ENCODE assay signal across 12 mouse cellular contexts in the genomic region with DNA sequence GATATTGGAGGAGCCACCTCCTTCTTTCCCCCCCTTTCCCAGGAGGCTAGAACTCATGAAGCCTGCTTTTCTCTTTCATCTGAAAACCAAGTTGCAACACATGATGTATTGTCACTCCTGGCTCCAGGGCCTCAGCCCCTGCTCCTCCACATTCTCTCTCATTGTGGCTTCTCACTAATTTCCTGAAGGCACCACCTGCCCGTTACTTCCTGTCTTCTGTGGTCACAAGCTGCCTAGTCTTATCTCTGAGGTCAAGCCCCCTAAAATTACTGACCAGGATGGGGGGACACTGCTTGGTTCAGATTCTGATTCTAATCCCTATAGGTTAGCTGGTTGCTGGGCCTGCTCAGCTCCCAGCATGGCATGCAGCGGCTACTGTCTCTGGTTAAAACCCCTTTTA. TPM values are rescaled to one million over a fixed set of nuclear protein-coding genes. Genes with fewer than 3 reads are reported as not detected.
A peak's percentile ranks its signal among the peaks of the same experiment; 100 is the strongest.
DNase-seq lines count a peak whose midpoint lies in the region; ATAC-seq and TF ChIP-seq lines count a peak whose summit lies in the region.
"Had no signal": no experiment of that assay in that cellular context is flagged by ENCODE, and none has a peak within 500 bp of the region (broad histone marks: within the 10 kb centered on the region; RNA-seq: fewer than 3 reads in every experiment).

No protein-coding gene starts in this region.

- no peaks in the 10 kb centered on the region; the same call in 1 of the 2 replicates for H3K9me3 ChIP-seq in forebrain, embryonic 13.5 days (replicated peaks)
- no peaks in the 10 kb centered on the region for H3K9me3 ChIP-seq in midbrain, embryonic 13.5 days
- H3K9me3 ChIP-seq: kidney, embryonic 15.5 days had no signal

- no peak overlapping the region for H3K4me2 ChIP-seq in forebrain, embryonic 13.5 days
- no peak overlapping the region for H3K4me2 ChIP-seq in midbrain, embryonic 13.5 days (replicated peaks)
- H3K4me2 ChIP-seq: kidney, embryonic 15.5 days had no signal

- H3K27ac ChIP-seq in left cerebral cortex, adult 2 months = 0 out of 2 replicates have a peak overlapping the region, but pooled peaks have one; percentile 36
- H3K27ac ChIP-seq in forebrain, embryonic 13.5 days = peak overlapping the region; percentile 49
- peak overlapping the region; percentile 62 for H3K27ac ChIP-seq in midbrain, embryonic 13.5 days
- H3K27ac ChIP-seq: heart, adult 2 months; kidney, embryonic 15.5 days had no signal

- peaks cover 7% of the 10 kb centered on the region for H3K4me1 ChIP-seq in forebrain, embryonic 13.5 days
- H3K4me1 ChIP-seq in midbrain, embryonic 13.5 days (replicated peaks) = peaks cover 14% of the 10 kb centered on the region
- H3K4me1 ChIP-seq: kidney, embryonic 15.5 days had no signal

- WGBS in forebrain, embryonic 13.5 days = 68% methylated on average over 2 of the region's 2 CpGs
- WGBS in midbrain, embryonic 13.5 days = 63% methylated on average over 2 of the region's 2 CpGs

- H3K4me3 ChIP-seq in left cerebral cortex, adult 2 months = no peak overlapping the region
- H3K4me3 ChIP-seq in forebrain, embryonic 13.5 days = no peak overlapping the region
- no peak overlapping the region for H3K4me3 ChIP-seq in midbrain, embryonic 13.5 days (replicated peaks)
- H3K4me3 ChIP-seq: heart, adult 2 months; kidney, embryonic 15.5 days had no signal

- TF ChIP-seq CTCF in left cerebral cortex, adult 2 months (IDR thresholded peaks at IDR 0.05) = no peak

- no peak overlapping the region for H3K9ac ChIP-seq in forebrain, embryonic 13.5 days
- H3K9ac ChIP-seq in midbrain, embryonic 13.5 days (replicated peaks) = 0 out of 2 replicates have a peak overlapping the region, but pooled peaks have one; percentile 15
- H3K9ac ChIP-seq: kidney, embryonic 15.5 days had no signal

- H3K36me3 ChIP-seq in forebrain, embryonic 13.5 days (ENCODE audit: poor library complexity, severe bottlenecking) = no peaks in the 10 kb centered on the region
- no peaks in the 10 kb centered on the region for H3K36me3 ChIP-seq in midbrain, embryonic 13.5 days
- H3K36me3 ChIP-seq: kidney, embryonic 15.5 days had no signal

- no peaks in the 10 kb centered on the region; the same call in 1 of the 2 replicates for H3K27me3 ChIP-seq in forebrain, embryonic 13.5 days
- no peaks in the 10 kb centered on the region for H3K27me3 ChIP-seq in midbrain, embryonic 13.5 days
- H3K27me3 ChIP-seq: kidney, embryonic 15.5 days had no signal

- no peak for ATAC-seq in forebrain, embryonic 13.5 days
- peak; percentile 47 for ATAC-seq in midbrain, embryonic 13.5 days
- ATAC-seq in inflammation-experienced regulatory T-cells, adult 6 months = no peak

- DNase-seq in embryo, embryonic 10.5 days (ENCODE audit: low spot score) = peak; percentile 1
- no peak for DNase-seq in embryo, embryonic 9.5 days (ENCODE audit: extremely low spot score)
- no peak for DNase-seq in left cerebral cortex, adult 2 months (ENCODE audit: extremely low spot score in 1 of 2, low spot score in 2 of 2)
- DNase-seq in left cerebral cortex, adult 9 months (ENCODE audit: low spot score in 2 of 2) = no peak
- DNase-seq in c-Kit-positive CD71-positive TER-119-positive erythroid progenitor cells, embryonic 14.5 days (ENCODE audit: low spot score) = no peak
- DNase-seq: adrenal gland, postnatal 25 days; heart, adult 2 months; lung, postnatal 36 days had no signal

- intact Hi-C loops in left cerebral cortex, adult 2 months (cut with DNase I) = loop anchor here (10.0 kb wide), 1 partner anchor 110 kb away; no protein-coding TSS in a partner anchor

RNA-seq across cellular contexts. Expression of a gene that starts 50.7 kb away (rescaled TPM):
- total RNA-seq in left cerebral cortex, adult 2 months (2021) = 1 to 10 TPM; 2.7 to 3.4 TPM
- 0.28 and 0.30 TPM in 2 replicates for polyA plus RNA-seq in forebrain, embryonic 13.5 days (2015; fragmentation: Nextera tagmentation; extraction: Ambion mirVana)
- polyA plus RNA-seq in midbrain, embryonic 13.5 days (2015; fragmentation: Nextera tagmentation; extraction: Ambion mirVana) = 0.36 and 0.44 TPM in 2 replicates
- under 1 TPM in 1 of 3 experiments, not detected in 2; 0.23 TPM for polyA plus RNA-seq in inflammation-experienced regulatory T-cells, adult 6 months (2017; shearing (Covaris generic))
